Mouse (Mus musculus) adrenal gland, adult 8-10 months (tissue): ENCODE measurements at regions not wholly inside any gene's neighbourhood (a gene's known extent, or its start where the extent isn't known, plus 50 kb on each side); places are given as distances from the start of the nearest gene placed in this dataset.
A peak's percentile ranks its signal among the peaks of the same experiment; 100 is the strongest.

Experiments used
- DNase-seq: peaks from one replicate; pipeline ENCODE4 v3.0.0; 2022

GRCm38 (mm10) chr3:52641226-52642181, 373.4 kb downstream of the Foxo1 start:
- peak; percentile 18 for DNase-seq

- DNase-seq, result no peak
These were observed 372.4 kb downstream of the Foxo1 start for GRCm38 (mm10) chr3:52640250-52641147.

- DNase-seq, result no peak
These were observed 370.7 kb downstream of the Foxo1 start for GRCm38 (mm10) chr3:52638816-52639215.

GRCm38 (mm10) chr3:52634353-52634752, 366.2 kb downstream of the Foxo1 start:
- no peak for DNase-seq

- DNase-seq, result no peak
These were observed 365.5 kb downstream of the Foxo1 start for GRCm38 (mm10) chr3:52633491-52634100.

- no peak for DNase-seq
These were observed 364.5 kb downstream of the Foxo1 start for GRCm38 (mm10) chr3:52632635-52633034.

- no peak for DNase-seq
These were observed 362.1 kb downstream of the Foxo1 start for GRCm38 (mm10) chr3:52630209-52630608.

GRCm38 (mm10) chr3:52625125-52625524, 357.0 kb downstream of the Foxo1 start:
- no peak for DNase-seq

GRCm38 (mm10) chr3:52622530-52622929, 354.4 kb downstream of the Foxo1 start:
- DNase-seq, result no peak

- DNase-seq, result no peak
These were observed 353.8 kb downstream of the Foxo1 start for GRCm38 (mm10) chr3:52621936-52622335.

GRCm38 (mm10) chr3:52618925-52619224, 350.7 kb downstream of the Foxo1 start:
- no peak for DNase-seq

GRCm38 (mm10) chr3:52618212-52618924, 350.2 kb downstream of the Foxo1 start:
- no peak for DNase-seq

- DNase-seq, result no peak
These were observed 349.4 kb downstream of the Foxo1 start for GRCm38 (mm10) chr3:52617413-52618149.

GRCm38 (mm10) chr3:52611881-52612280, 343.7 kb downstream of the Foxo1 start:
- no peak for DNase-seq

GRCm38 (mm10) chr3:52610466-52610865, 342.3 kb downstream of the Foxo1 start:
- no peak for DNase-seq

GRCm38 (mm10) chr3:52608086-52608426, 339.9 kb downstream of the Foxo1 start:
- no peak for DNase-seq

GRCm38 (mm10) chr3:52607379-52608085, 339.4 kb downstream of the Foxo1 start:
- DNase-seq, result no peak

GRCm38 (mm10) chr3:52605261-52605771, 337.2 kb downstream of the Foxo1 start:
- DNase-seq, result no peak

- no peak for DNase-seq
These were observed 335.1 kb downstream of the Foxo1 start for GRCm38 (mm10) chr3:52603244-52603704.

- peak; percentile 60 for DNase-seq
These were observed 333.0 kb downstream of the Foxo1 start for GRCm38 (mm10) chr3:52601011-52601745.
